Mouse (Mus musculus): ENCODE results near the gene Xrcc5.

Gene Xrcc5

GRCm38 (mm10) chr1:72316409-72316808, 9.2 kb downstream of the Xrcc5 start:
- no peak for DNase-seq

GRCm38 (mm10) chr1:72316901-72317300, 9.7 kb downstream of the Xrcc5 start:
- no peak for DNase-seq

- DNase-seq: no peak
Observed at GRCm38 (mm10) chr1:72320759-72321158, 13.5 kb downstream of the Xrcc5 start.

DNA sequence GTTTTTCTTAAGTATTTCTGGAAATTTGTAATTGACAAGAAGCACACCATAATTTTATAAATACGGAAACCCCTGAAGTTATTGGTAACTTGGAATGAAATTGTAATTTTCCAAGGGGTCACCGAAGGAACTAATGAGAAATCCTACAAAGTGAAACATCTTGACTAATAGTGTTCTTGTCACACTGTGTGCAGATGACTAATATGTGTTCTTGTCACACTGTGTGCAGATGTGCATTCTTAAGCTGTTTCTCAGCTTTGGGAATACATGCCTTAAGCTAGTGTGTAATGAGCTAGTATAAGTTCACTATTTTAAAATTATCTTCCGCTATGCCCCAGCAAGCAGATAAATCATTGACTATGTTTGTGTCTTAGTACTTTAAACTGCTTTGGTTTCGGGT, 16.0 kb downstream of the Xrcc5 start:
- DNase-seq: no peak

- no peak for DNase-seq
Observed at GRCm38 (mm10) chr1:72326162-72326821, 19.1 kb downstream of the Xrcc5 start.

GRCm38 (mm10) chr1:72334807-72335206, 27.6 kb downstream of the Xrcc5 start:
- DNase-seq: no peak

- DNase-seq: no peak
Observed at GRCm38 (mm10) chr1:72336780-72337179, 29.6 kb downstream of the Xrcc5 start.

DNA sequence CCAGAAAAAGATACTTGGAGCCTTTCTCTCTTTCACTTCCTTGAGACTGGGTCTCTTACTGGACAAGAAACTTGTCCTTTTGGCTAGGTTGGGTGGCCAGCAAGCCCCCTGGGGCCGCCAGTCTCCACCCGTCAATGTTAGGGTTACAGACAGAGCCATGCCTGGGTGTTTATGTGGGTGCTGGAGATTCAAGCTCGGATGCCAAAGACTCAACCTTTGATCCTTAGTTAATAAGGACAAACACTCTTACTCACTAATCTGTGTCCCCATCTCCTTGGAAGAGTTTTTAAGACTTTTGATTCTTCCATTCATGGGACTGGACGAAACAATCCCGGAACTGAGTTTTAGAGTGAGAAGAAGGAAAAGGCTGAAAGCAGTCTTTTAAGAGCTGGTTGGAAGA, 31.1 kb downstream of the Xrcc5 start:
- DNase-seq: no peak

GRCm38 (mm10) chr1:72347873-72348272, 40.7 kb downstream of the Xrcc5 start:
- DNase-seq: no peak

DNA sequence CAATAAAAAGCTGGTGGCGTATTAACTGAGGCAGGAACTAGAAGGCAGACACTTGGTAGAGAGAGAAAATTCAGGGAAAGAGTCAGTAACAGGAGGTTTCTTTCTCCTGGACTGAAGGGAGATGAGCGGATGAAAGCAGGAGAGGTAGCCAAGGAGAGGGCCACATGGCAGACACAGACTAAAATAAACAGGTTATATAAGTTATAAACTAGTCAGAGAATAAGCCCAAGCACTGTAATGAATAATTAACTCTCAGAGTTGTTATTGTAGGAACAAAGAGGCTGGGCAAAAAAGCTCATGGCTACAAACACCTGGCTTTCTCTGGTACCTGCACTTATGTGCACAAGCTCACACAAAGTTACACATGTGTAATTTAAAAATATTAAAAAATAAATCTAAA, 47.6 kb downstream of the Xrcc5 start:
- DNase-seq: no peak

DNA sequence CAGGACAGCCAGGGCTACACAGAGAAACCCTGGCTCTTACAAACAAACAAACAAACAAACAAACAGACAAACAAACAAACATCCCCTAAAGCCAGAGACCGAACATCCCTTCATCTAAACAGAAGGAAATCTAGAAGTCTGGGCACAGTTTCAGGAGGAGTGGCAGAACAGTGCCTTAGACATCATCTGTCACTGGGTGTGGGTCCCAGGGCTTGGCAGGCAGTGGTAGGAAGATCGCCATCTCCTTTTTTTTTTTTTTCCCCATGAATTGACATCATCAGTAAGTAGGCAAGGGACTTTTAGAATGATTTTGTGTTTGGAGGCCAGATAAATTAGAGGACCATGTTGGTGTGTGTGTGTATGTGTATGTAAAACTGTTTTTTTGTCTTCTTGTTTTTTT, 51.0 kb downstream of the Xrcc5 start:
- DNase-seq: peak; percentile 57 to 60

DNA sequence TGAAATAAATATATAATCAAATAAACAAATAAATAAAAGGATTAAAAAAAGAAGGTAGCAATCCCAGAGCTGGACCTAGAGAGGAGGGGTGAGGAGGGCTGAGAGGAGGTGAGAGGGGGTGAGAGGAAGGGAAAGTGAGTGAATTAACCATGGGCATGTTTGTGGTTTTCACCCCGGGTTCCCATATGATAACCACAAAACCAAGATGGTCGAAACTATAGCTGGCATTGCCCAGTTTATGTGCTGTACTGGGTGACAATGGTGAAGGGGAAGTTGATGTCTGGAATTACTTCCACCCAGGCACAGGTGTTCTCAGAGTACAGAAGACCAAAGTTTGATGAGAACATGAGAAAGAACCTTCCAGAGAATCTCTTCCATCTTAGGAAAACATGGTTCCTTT, 52.2 kb downstream of the Xrcc5 start:
- DNase-seq: no peak

DNA sequence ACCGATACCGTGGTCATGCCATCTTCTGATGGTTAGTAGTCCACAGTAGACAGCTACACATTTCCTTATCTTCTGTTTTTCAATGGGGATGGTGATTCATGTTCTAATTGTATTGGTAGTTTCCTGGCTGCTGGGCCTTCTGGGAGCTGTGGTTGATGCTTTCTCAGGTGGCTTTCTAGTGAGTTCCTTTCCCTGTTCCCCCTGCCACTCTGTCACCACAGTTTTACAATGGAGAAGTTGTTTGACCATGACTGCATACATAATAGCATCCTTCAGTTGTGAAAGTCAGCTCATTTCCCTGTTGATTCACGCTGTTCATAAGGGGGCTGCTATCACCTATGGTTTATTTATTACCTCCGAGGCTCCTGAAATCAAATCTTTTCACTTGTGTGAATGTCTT, 53.6 kb downstream of the Xrcc5 start:
- DNase-seq: no peak

DNA sequence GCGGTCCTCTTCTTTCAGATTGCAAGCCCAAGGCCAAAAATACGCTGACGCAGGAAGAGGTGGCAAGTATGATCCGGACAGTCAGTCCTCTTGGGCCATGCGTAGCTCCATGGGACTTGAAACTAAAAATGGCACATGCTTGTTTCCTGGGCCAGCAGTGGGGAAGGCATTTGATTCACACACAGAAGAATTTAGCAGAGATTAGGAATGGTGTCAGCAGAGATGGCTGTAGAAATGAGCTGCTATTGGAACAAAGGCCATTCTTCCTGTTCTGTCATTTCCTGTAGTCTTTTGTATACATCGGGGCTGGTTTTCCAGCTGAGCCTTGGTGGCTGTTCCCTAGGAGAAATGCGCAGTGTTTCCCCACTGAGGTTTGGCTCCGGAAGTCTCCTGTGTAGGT, 57.4 kb downstream of the Xrcc5 start:
- DNase-seq: no peak

- no peak for DNase-seq
Observed at GRCm38 (mm10) chr1:72372512-72372911, 65.3 kb downstream of the Xrcc5 start.

- no peak for DNase-seq
Observed at GRCm38 (mm10) chr1:72372913-72373312, 65.7 kb downstream of the Xrcc5 start.

- no peak for DNase-seq
Observed at GRCm38 (mm10) chr1:72373648-72374047, 66.4 kb downstream of the Xrcc5 start.

DNA sequence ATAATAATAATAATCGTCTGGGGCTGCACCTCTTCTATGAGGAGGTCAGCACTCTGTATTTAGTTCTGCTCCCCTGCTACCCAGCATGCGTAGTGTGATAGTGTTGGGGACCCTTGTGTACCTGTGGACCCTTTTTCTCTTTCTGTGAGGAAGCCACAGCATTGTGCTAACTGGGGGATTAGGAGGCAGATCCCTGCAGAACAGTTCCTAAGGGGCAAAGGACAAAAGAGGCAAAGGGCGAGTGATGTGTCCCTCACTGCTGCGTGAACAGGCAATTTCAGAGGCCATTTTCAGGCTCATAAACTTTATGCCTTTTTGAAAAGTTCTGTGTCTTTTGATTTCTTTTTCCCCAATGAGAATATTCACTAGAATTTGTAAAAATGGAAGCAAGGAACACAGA, 66.8 kb downstream of the Xrcc5 start:
- DNase-seq: no peak

GRCm38 (mm10) chr1:72378151-72378550, 70.9 kb downstream of the Xrcc5 start:
- DNase-seq: no peak

DNA sequence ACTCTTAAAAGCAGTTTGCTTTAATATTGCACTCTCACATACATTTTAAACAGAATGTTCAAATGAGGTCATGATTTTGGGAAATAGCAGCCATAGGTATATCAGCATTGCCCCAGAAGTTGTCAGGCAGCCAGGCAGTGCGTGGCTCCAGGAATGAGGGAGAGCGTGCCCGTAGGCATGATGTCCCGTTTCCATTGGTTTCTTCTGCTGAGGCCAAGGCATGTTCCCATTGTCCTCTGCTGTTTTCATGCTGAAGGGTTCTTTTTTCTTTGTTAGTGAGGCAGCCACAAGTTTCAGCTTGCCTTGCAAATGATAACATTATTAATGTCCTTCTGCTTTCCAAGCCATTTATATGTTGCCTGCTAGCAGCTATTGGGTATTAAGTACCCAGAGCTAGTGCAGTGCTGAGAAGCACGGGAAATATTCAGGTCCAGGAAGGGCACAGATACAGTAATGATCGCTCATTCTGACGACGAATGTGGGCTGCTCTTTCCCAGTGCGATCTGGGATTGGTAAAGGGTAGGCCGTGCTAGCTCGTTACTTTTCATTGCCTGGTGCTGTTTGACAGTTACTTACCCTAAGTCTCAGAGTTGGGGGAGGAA, 72.6 kb downstream of the Xrcc5 start:
- DNase-seq: peak in 1 of 2 experiments; percentile 26

- DNase-seq: peak in 1 of 2 experiments; percentile 24
Observed at GRCm38 (mm10) chr1:72380544-72380943, 73.3 kb downstream of the Xrcc5 start.

GRCm38 (mm10) chr1:72383056-72383455, 75.8 kb downstream of the Xrcc5 start:
- DNase-seq: peak; percentile 54 to 71

- peak in 1 of 2 experiments; percentile 16 for DNase-seq
Observed at GRCm38 (mm10) chr1:72383651-72384050, 76.4 kb downstream of the Xrcc5 start.

DNA sequence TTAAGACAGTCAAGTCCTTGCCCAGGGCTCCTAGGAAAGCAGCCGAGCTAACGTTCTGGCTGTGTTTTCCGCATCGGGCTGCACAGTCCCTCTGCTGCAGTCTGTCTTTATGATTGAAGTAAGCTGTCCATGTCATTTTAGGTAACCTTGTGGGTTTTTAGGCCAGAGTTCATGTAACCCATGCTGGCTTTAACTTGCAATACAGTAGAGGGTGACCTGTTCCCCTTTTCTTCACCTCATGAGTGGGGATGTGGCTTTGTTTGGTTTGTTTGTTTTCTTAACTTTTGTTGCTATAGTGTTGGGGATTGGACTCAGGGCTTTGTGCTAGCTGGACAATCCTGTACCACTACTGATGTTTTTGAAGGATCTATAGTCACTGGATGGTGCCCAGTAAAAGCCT, 83.2 kb downstream of the Xrcc5 start:
- DNase-seq: no peak

All from cerebellum, postnatal 10 days (tissue).